Mouse (Mus musculus): ENCODE results near the gene Noct.

GRCm38 (mm10) chr3:51219213-51219612 lies 5.0 kb upstream of the Noct start:
- TF ChIP-seq CTCF (IDR thresholded peaks at IDR 0.05; ENCODE audit: low read depth) (no peak), EP300 (IDR thresholded peaks at IDR 0.05; ENCODE audit: low read depth) (no peak)

All from heart, postnatal 0 days (tissue).